25 mouse cellular contexts compared by ENCODE assay signal in the genomic region with DNA sequence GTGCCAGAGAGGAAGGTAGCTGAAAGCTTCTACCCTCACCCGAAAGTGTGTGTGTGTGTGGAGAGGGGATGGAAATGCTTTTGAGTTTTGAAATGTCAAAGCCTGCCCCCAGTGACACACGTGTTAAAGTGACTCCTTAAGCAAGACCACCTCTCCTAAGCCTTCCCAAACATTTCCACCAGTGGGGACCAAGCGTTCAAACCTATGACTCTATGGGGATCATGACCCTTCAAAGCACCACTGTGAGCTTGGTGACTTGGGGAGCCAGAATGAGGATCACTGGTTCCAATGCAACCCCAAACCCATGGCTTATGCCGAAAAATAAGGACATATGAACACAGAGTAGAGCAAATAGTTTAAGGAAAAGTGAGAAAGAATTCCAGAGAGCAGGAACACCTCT. TPM values are rescaled to one million over a fixed set of nuclear protein-coding genes. Genes with fewer than 3 reads are reported as not detected.
DNase-seq lines count a peak whose midpoint lies in the region; ATAC-seq and TF ChIP-seq lines count a peak whose summit lies in the region.
"Had no signal": no experiment of that assay in that cellular context is flagged by ENCODE, and none has a peak within 500 bp of the region (broad histone marks: within the 10 kb centered on the region; RNA-seq: fewer than 3 reads in every experiment).

No protein-coding gene starts in this region.

- DNase-seq in lung, adult 2 months: no peak
- DNase-seq: adrenal gland, adult 2 months; adrenal gland, postnatal 14 days; cerebellum, adult 11 months; cerebellum, adult 2 months; cerebellum, adult 9-11 months; cerebellum, postnatal 25 days; forebrain, postnatal 0 days; gastrocnemius, postnatal 25 days; heart, postnatal 10 days; heart, postnatal 4 days had no signal

- WGBS in intestine, embryonic 16.5 days: 93% methylated on average over 4 of the region's 4 CpGs
- WGBS in intestine, embryonic 15.5 days: 93% methylated on average over 4 of the region's 4 CpGs
- 63% methylated on average over 4 of the region's 4 CpGs for WGBS in liver, embryonic 15.5 days (ENCODE audit: insufficient replicate concordance)
- WGBS in liver, embryonic 12.5 days (ENCODE audit: insufficient replicate concordance): 74% methylated on average over 4 of the region's 4 CpGs
- 86% methylated on average over 4 of the region's 4 CpGs for WGBS in lung, embryonic 16.5 days
- WGBS in lung, adult 2 months: 89% methylated on average over 4 of the region's 4 CpGs

- TF ChIP-seq POLR2A in lung, adult 2 months (IDR thresholded peaks at IDR 0.05; ENCODE audit: borderline replicate concordance, extremely low read depth, low read depth, low read length): no peak

- H3K9ac ChIP-seq in intestine, embryonic 16.5 days (ENCODE audit: low read depth, low read length): no peak overlapping the region
- H3K9ac ChIP-seq in intestine, embryonic 15.5 days: no peak overlapping the region
- no peak overlapping the region for H3K9ac ChIP-seq in liver, embryonic 15.5 days
- no peak overlapping the region for H3K9ac ChIP-seq in liver, embryonic 12.5 days
- no peak overlapping the region for H3K9ac ChIP-seq in lung, embryonic 16.5 days (ENCODE audit: low read length)
- H3K9ac ChIP-seq: embryonic facial prominence, embryonic 12.5 days; embryonic facial prominence, embryonic 15.5 days; forebrain, postnatal 0 days; heart, embryonic 12.5 days; heart, embryonic 15.5 days; hindbrain, embryonic 14.5 days had no signal

- H3K9me3 ChIP-seq in intestine, embryonic 16.5 days (ENCODE audit: control insufficient read depth, low read length): no peaks in the 10 kb centered on the region
- H3K9me3 ChIP-seq in intestine, embryonic 15.5 days: no peaks in the 10 kb centered on the region
- no peaks in the 10 kb centered on the region for H3K9me3 ChIP-seq in liver, embryonic 15.5 days (replicated peaks)
- H3K9me3 ChIP-seq in liver, embryonic 12.5 days (replicated peaks): no peaks in the 10 kb centered on the region
- no peaks in the 10 kb centered on the region for H3K9me3 ChIP-seq in lung, embryonic 16.5 days (ENCODE audit: control insufficient read depth, low read length)
- H3K9me3 ChIP-seq: embryonic facial prominence, embryonic 12.5 days; embryonic facial prominence, embryonic 15.5 days; heart, embryonic 12.5 days; heart, embryonic 15.5 days had no signal

- no peak overlapping the region for H3K27ac ChIP-seq in intestine, embryonic 16.5 days (ENCODE audit: low read length)
- H3K27ac ChIP-seq in intestine, embryonic 15.5 days: no peak overlapping the region
- H3K27ac ChIP-seq in liver, embryonic 15.5 days (replicated peaks): 0 out of 2 replicates have a peak overlapping the region, but pooled peaks have one; percentile 38
- H3K27ac ChIP-seq in liver, embryonic 12.5 days: no peak overlapping the region
- 0 out of 2 replicates have a peak overlapping the region, but pooled peaks have one; percentile 13 for H3K27ac ChIP-seq in lung, embryonic 16.5 days (ENCODE audit: low read length)
- H3K27ac ChIP-seq: embryonic facial prominence, embryonic 12.5 days; embryonic facial prominence, embryonic 15.5 days; heart, embryonic 15.5 days; hindbrain, embryonic 14.5 days; hindbrain, postnatal 0 days had no signal

- H3K4me2 ChIP-seq in intestine, embryonic 16.5 days (ENCODE audit: low read depth, low read length): no peak overlapping the region
- no peak overlapping the region for H3K4me2 ChIP-seq in intestine, embryonic 15.5 days (replicated peaks)
- H3K4me2 ChIP-seq in liver, embryonic 15.5 days: no peak overlapping the region
- H3K4me2 ChIP-seq in liver, embryonic 12.5 days: no peak overlapping the region
- no peak overlapping the region for H3K4me2 ChIP-seq in lung, embryonic 16.5 days (ENCODE audit: low read depth, low read length)
- H3K4me2 ChIP-seq: embryonic facial prominence, embryonic 12.5 days; embryonic facial prominence, embryonic 15.5 days; heart, embryonic 12.5 days; heart, embryonic 15.5 days; hindbrain, embryonic 14.5 days had no signal

- H3K36me3 ChIP-seq in intestine, embryonic 16.5 days (ENCODE audit: control insufficient read depth, insufficient read depth, low read length): no peaks in the 10 kb centered on the region
- no peaks in the 10 kb centered on the region for H3K36me3 ChIP-seq in intestine, embryonic 15.5 days
- no peaks in the 10 kb centered on the region for H3K36me3 ChIP-seq in liver, embryonic 15.5 days (replicated peaks)
- H3K36me3 ChIP-seq in liver, embryonic 12.5 days: no peaks in the 10 kb centered on the region
- H3K36me3 ChIP-seq in lung, embryonic 16.5 days (ENCODE audit: control insufficient read depth, insufficient read depth, low read length): no peaks in the 10 kb centered on the region
- H3K36me3 ChIP-seq: embryonic facial prominence, embryonic 12.5 days; embryonic facial prominence, embryonic 15.5 days; heart, embryonic 12.5 days; heart, embryonic 15.5 days had no signal

- H3K4me1 ChIP-seq in intestine, embryonic 16.5 days (ENCODE audit: control insufficient read depth, insufficient read depth, low read length): peaks cover 5% of the 10 kb centered on the region; the same call in 1 of the 2 replicates
- H3K4me1 ChIP-seq in intestine, embryonic 15.5 days (replicated peaks): peaks cover 12% of the 10 kb centered on the region
- peaks cover 15% of the 10 kb centered on the region for H3K4me1 ChIP-seq in liver, embryonic 15.5 days (replicated peaks)
- H3K4me1 ChIP-seq in liver, embryonic 12.5 days: peaks cover 3% of the 10 kb centered on the region; the same call in 1 of the 2 replicates
- H3K4me1 ChIP-seq in lung, embryonic 16.5 days (replicated peaks; ENCODE audit: control insufficient read depth, insufficient read depth, low read length): peaks cover 10% of the 10 kb centered on the region
- H3K4me1 ChIP-seq in lung, adult 2 months (ENCODE audit: control insufficient read depth, insufficient read depth, low read length): peaks cover 2% of the 10 kb centered on the region; the same call in 1 of the 2 replicates
- H3K4me1 ChIP-seq: embryonic facial prominence, embryonic 12.5 days; embryonic facial prominence, embryonic 15.5 days had no signal

- no peaks in the 10 kb centered on the region for H3K27me3 ChIP-seq in intestine, embryonic 16.5 days (replicated peaks; ENCODE audit: control insufficient read depth, insufficient read depth, low read length)
- H3K27me3 ChIP-seq in intestine, embryonic 15.5 days (replicated peaks): no peaks in the 10 kb centered on the region
- H3K27me3 ChIP-seq in liver, embryonic 15.5 days: no peaks in the 10 kb centered on the region
- H3K27me3 ChIP-seq in liver, embryonic 12.5 days (replicated peaks): no peaks in the 10 kb centered on the region
- no peaks in the 10 kb centered on the region for H3K27me3 ChIP-seq in lung, embryonic 16.5 days (ENCODE audit: control insufficient read depth, insufficient read depth, low read depth, low read length)
- H3K27me3 ChIP-seq: embryonic facial prominence, embryonic 12.5 days; embryonic facial prominence, embryonic 15.5 days; heart, embryonic 12.5 days; heart, embryonic 15.5 days had no signal

- 0 out of 2 replicates have a peak, but pooled peaks have one; percentile 6 for ATAC-seq in intestine, embryonic 16.5 days
- no peak for ATAC-seq in intestine, embryonic 15.5 days
- ATAC-seq in liver, embryonic 15.5 days (ENCODE audit: insufficient read depth): no peak
- ATAC-seq in liver, embryonic 12.5 days: no peak
- ATAC-seq in lung, embryonic 16.5 days (ENCODE audit: low read depth): no peak
- ATAC-seq: CD4-positive, CD25-positive, alpha-beta regulatory T cell, adult 4 months; forebrain, embryonic 14.5 days; forebrain, postnatal 0 days; hindbrain, postnatal 0 days had no signal

- no peak overlapping the region for H3K4me3 ChIP-seq in intestine, embryonic 16.5 days (ENCODE audit: low read length)
- no peak overlapping the region for H3K4me3 ChIP-seq in intestine, embryonic 15.5 days (replicated peaks)
- H3K4me3 ChIP-seq in liver, embryonic 15.5 days (replicated peaks): no peak overlapping the region
- H3K4me3 ChIP-seq in liver, embryonic 12.5 days: no peak overlapping the region
- H3K4me3 ChIP-seq in lung, embryonic 16.5 days (ENCODE audit: low read length): no peak overlapping the region
- no peak overlapping the region for H3K4me3 ChIP-seq in lung, adult 2 months (replicated peaks; ENCODE audit: extremely low read depth, low read depth, low read length)
- H3K4me3 ChIP-seq: embryonic facial prominence, embryonic 12.5 days; embryonic facial prominence, embryonic 15.5 days; heart, embryonic 12.5 days; heart, embryonic 15.5 days had no signal

- TF ChIP-seq CTCF in lung, adult 2 months (IDR thresholded peaks at IDR 0.05; ENCODE audit: insufficient read depth, low read length): no peak

RNA-seq across cellular contexts. Expression of a gene that starts 6.3 kb away (rescaled TPM):
- polyA plus RNA-seq in intestine, embryonic 16.5 days (2015; fragmentation: Nextera tagmentation; extraction: Ambion mirVana): 24.5 and 25.4 TPM in 2 replicates
- polyA plus RNA-seq in intestine, embryonic 15.5 days (2015; fragmentation: Nextera tagmentation; extraction: Ambion mirVana): 19.7 and 20.3 TPM in 2 replicates
- 13.6 and 15.1 TPM in 2 replicates for polyA plus RNA-seq in liver, embryonic 15.5 days (2015; fragmentation: Nextera tagmentation; extraction: Ambion mirVana)
- 11.0 and 11.5 TPM in 2 replicates for polyA plus RNA-seq in liver, embryonic 12.5 days (2016; fragmentation: Nextera tagmentation; extraction: Ambion mirVana)
- 9.5 and 10.9 TPM in 2 replicates for polyA plus RNA-seq in lung, embryonic 16.5 days (2015; fragmentation: Nextera tagmentation; extraction: Ambion mirVana)
- 3.0 and 3.1 TPM in 2 replicates for polyA plus RNA-seq in lung, adult 2 months (2012; rRNA removed)

RNA-seq across cellular contexts. Expression of a gene that starts 33.7 kb away (rescaled TPM):
- polyA plus RNA-seq in intestine, embryonic 16.5 days (2015; fragmentation: Nextera tagmentation; extraction: Ambion mirVana): 13.1 and 13.4 TPM in 2 replicates
- 14.8 and 16.3 TPM in 2 replicates for polyA plus RNA-seq in intestine, embryonic 15.5 days (2015; fragmentation: Nextera tagmentation; extraction: Ambion mirVana)
- 0.44 and 0.48 TPM in 2 replicates for polyA plus RNA-seq in liver, embryonic 15.5 days (2015; fragmentation: Nextera tagmentation; extraction: Ambion mirVana)
- 0.43 and 0.55 TPM in 2 replicates for polyA plus RNA-seq in liver, embryonic 12.5 days (2016; fragmentation: Nextera tagmentation; extraction: Ambion mirVana)
- polyA plus RNA-seq in lung, embryonic 16.5 days (2015; fragmentation: Nextera tagmentation; extraction: Ambion mirVana): 20.7 and 22.7 TPM in 2 replicates
- 169 and 219 TPM in 2 replicates for polyA plus RNA-seq in lung, adult 2 months (2012; rRNA removed)
- polyA plus RNA-seq: C2C12; CD4-positive, CD25-positive, alpha-beta regulatory T cell, adult 4 months had no signal

Comparison
In these comparisons a context has a peak if more than half of its experiments do, and no peak if none do; other contexts are left out.
1. H3K27ac ChIP-seq: peak in liver, embryonic 15.5 days (single experiment) and lung, embryonic 16.5 days (single experiment); none in intestine, embryonic 16.5 days (single experiment), intestine, embryonic 15.5 days (single experiment) and liver, embryonic 12.5 days (single experiment).